Mouse (Mus musculus) mouse trophoblast stem cell (cell line): ENCODE data around the gene Pak2.
"Not testable (repeated sequence)": the region's sequence is repeated elsewhere in the genome, so short reads cannot be mapped to it uniquely, and the experiment has no call there.

Source experiments
- in situ Hi-C, 2 experiments: fragments of 300-500 bp; cut with MseI, MboI; formaldehyde crosslinking; loops; 2 replicates in 1 of 2; 3 replicates in 1 of 2; pipeline ENCODE4 v1.15.1; 2025

Gene Pak2

GRCm38 (mm10) chr16:32097757-32098156 is 18.6 kb upstream of the Pak2 start:
- in situ Hi-C loops = not testable (repeated sequence)

GRCm38 (mm10) chr16:32091466-32091865 is 12.3 kb upstream of the Pak2 start:
- in situ Hi-C loops = no loop called here

- in situ Hi-C loops = no loop called here
These were observed 8.7 kb upstream of the Pak2 start for GRCm38 (mm10) chr16:32087629-32088443.

GRCm38 (mm10) chr16:32078408-32078990 is 643 bp downstream of the Pak2 start:
- in situ Hi-C loops = no loop called here

GRCm38 (mm10) chr16:32077648-32078407 is 1.3 kb downstream of the Pak2 start:
- in situ Hi-C loops = no loop called here

- in situ Hi-C loops = no loop called here
These were observed 2.7 kb downstream of the Pak2 start for GRCm38 (mm10) chr16:32076406-32076805.

- in situ Hi-C loops = no loop called here
These were observed 3.4 kb downstream of the Pak2 start for GRCm38 (mm10) chr16:32075762-32076161.

GRCm38 (mm10) chr16:32070070-32070469 is 9.1 kb downstream of the Pak2 start:
- in situ Hi-C loops = not testable (repeated sequence)

- in situ Hi-C loops = no loop called here
These were observed 10.5 kb downstream of the Pak2 start for GRCm38 (mm10) chr16:32068389-32069300.

- in situ Hi-C loops = no loop called here
These were observed 12.2 kb downstream of the Pak2 start for GRCm38 (mm10) chr16:32066899-32067298.

- in situ Hi-C loops = no loop called here
These were observed 15.2 kb downstream of the Pak2 start for GRCm38 (mm10) chr16:32063900-32064299.

- in situ Hi-C loops = no loop called here
These were observed 16.9 kb downstream of the Pak2 start for GRCm38 (mm10) chr16:32062226-32062625.

- in situ Hi-C loops = no loop called here
These were observed 19.2 kb downstream of the Pak2 start for GRCm38 (mm10) chr16:32059840-32060523.

GRCm38 (mm10) chr16:32058817-32059216 is 20.3 kb downstream of the Pak2 start:
- in situ Hi-C loops = no loop called here

- in situ Hi-C loops = no loop called here
These were observed 36.8 kb downstream of the Pak2 start for GRCm38 (mm10) chr16:32042367-32042766.

GRCm38 (mm10) chr16:32019678-32020077 is 59.5 kb downstream of the Pak2 start:
- in situ Hi-C loops = no loop called here

GRCm38 (mm10) chr16:32010330-32010729 is 68.8 kb downstream of the Pak2 start:
- in situ Hi-C loops = no loop called here

- in situ Hi-C loops = no loop called here
These were observed 69.2 kb downstream of the Pak2 start for GRCm38 (mm10) chr16:32009913-32010312.

- in situ Hi-C loops = no loop called here
These were observed 70.4 kb downstream of the Pak2 start for GRCm38 (mm10) chr16:32008529-32009293.

GRCm38 (mm10) chr16:32004731-32005130 is 74.4 kb downstream of the Pak2 start:
- in situ Hi-C loops = no loop called here
